Mouse (Mus musculus) CH12.LX (cell line): ENCODE data around the gene Ptprd.

Experiments used
- BHLHE40 ChIP-seq: IDR thresholded peaks from 2 replicates; pipeline ENCODE4 v1.6.1; 2011; ENCODE audit warnings: mild to moderate bottlenecking, low read depth, low read length, improper control_type of control experiment
- CTCF ChIP-seq, 2 experiments: IDR thresholded peaks in 1 of 2; conservative IDR thresholded peaks in 1 of 2; 2 replicates each; pipeline ENCODE4 v1.5.1; 2011 to 2012; ENCODE audit warnings: low read depth in 2 of 2, low read length in 2 of 2, improper control_type of control experiment in 1 of 2, inconsistent platforms in 1 of 2, mild to moderate bottlenecking in 1 of 2, moderate library complexity in 1 of 2
- ETS1 ChIP-seq: conservative IDR thresholded peaks from 2 replicates; pipeline ENCODE4 v1.6.1; 2012; ENCODE audit warnings: low read depth, mild to moderate bottlenecking, inconsistent platforms, low read length, improper control_type of control experiment, moderate library complexity
- MEF2A ChIP-seq: IDR thresholded peaks from 2 replicates; pipeline ENCODE4 v1.6.1; 2014; ENCODE audit warnings: low read depth, mild to moderate bottlenecking, inconsistent platforms, low read length, improper control_type of control experiment, borderline replicate concordance
- MXI1 ChIP-seq: IDR thresholded peaks from 2 replicates; pipeline ENCODE4 v1.6.1; 2011; ENCODE audit warnings: mild to moderate bottlenecking, low read depth, low read length, improper control_type of control experiment
- RCOR1 ChIP-seq: conservative IDR thresholded peaks from 2 replicates; pipeline ENCODE4 v1.6.1; 2012; ENCODE audit warnings: low read depth, mild to moderate bottlenecking, inconsistent platforms, low read length, improper control_type of control experiment
- TBP ChIP-seq: conservative IDR thresholded peaks from 2 replicates; pipeline ENCODE4 v1.6.1; 2011; ENCODE audit warnings: low read depth, low read length, improper control_type of control experiment
- TCF12 ChIP-seq: IDR thresholded peaks from 2 replicates; pipeline ENCODE4 v1.6.1; 2014; ENCODE audit warnings: low read depth, mild to moderate bottlenecking, inconsistent platforms, low read length, improper control_type of control experiment

DNA sequence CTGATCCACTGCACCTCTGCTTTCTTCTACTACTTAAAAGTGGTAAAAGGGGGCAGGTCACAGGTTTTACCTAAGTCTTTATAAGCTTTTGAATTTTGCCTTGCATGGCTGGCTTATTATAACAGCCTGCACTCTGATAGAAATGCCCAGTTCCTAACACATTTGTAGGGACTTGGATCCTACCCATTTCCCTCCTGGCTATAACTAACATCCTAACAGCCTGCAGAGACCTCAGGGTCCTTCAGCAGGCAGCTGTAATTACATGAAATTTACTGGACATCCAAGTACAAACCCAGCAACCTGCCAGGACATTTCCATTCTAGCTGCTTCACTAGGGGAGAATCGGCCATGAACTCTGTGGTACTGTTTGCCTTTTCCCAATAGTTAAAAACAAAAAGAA, 1751.2 kb downstream of the Ptprd start:
- TF ChIP-seq CTCF (conservative IDR thresholded peaks at IDR 0.05 in 1 of 2, IDR thresholded peaks at IDR 0.05 in 1 of 2; ENCODE audit: low read depth in 2 of 2, low read length in 2 of 2) = no peak
- no peak for TF ChIP-seq TCF12
- TF ChIP-seq MXI1 = no peak
- no peak for TF ChIP-seq ETS1
- TF ChIP-seq RCOR1 = no peak
- TF ChIP-seq MEF2A = no peak
- TF ChIP-seq TBP = no peak
- no peak for TF ChIP-seq BHLHE40
